Mouse (Mus musculus) CH12.LX (cell line): ENCODE measurements at regions not wholly inside any gene's neighbourhood (a gene's known extent, or its start where the extent isn't known, plus 50 kb on each side); places are given as distances from the start of the nearest gene placed in this dataset.

ENCODE experiments used
- DNase-seq: peaks from one replicate; pipeline ENCODE4 v3.0.0-alpha.2; 2013; ENCODE audit errors: extremely low read depth
- H3K27ac ChIP-seq: 2 replicates; pipeline ENCODE4 v1.5.1; 2012; ENCODE audit warnings: low read depth, mild to moderate bottlenecking, control low read depth, moderate library complexity; ENCODE audit not compliant: insufficient read depth
- H3K27me3 ChIP-seq: replicated peaks from 2 replicates; pipeline ENCODE3; 2012; ENCODE audit warnings: inconsistent platforms
- H3K36me3 ChIP-seq, 2 experiments: replicated peaks in 1 of 2; 2 replicates each; pipeline versions ENCODE3 to v1.6.1; 2012; ENCODE audit warnings: inconsistent platforms in 1 of 2, low read length in 1 of 2, mild to moderate bottlenecking in 1 of 2, mixed read lengths in 1 of 2, moderate library complexity in 1 of 2; ENCODE audit not compliant: control insufficient read depth in 1 of 2, insufficient read depth in 1 of 2
- H3K4me1 ChIP-seq, 2 experiments: 2 replicates each; pipeline ENCODE4 v1.6.1; 2012; ENCODE audit warnings: inconsistent platforms in 1 of 2, moderate library complexity in 1 of 2; ENCODE audit not compliant: insufficient read depth in 2 of 2, control insufficient read depth in 1 of 2
- H3K4me2 ChIP-seq: 2 replicates; pipeline ENCODE4 v1.6.1; 2012; ENCODE audit warnings: low read depth, mild to moderate bottlenecking, control low read depth; ENCODE audit not compliant: poor library complexity, insufficient read depth, severe bottlenecking
- H3K4me3 ChIP-seq, 3 experiments: fragments of 150-350 bp in 1 of 3; sonication (generic) in 1 of 3; replicated peaks in 1 of 3; 2 replicates each; pipeline versions ENCODE3 to v1.5.1; 2011 to 2012; ENCODE audit warnings: low read depth in 2 of 3, low read length in 2 of 3, mild to moderate bottlenecking in 2 of 3, moderate library complexity in 2 of 3, control low read depth in 1 of 3, improper control_type of control experiment in 1 of 3, inconsistent platforms in 1 of 3, mixed read lengths in 1 of 3; ENCODE audit not compliant: poor library complexity in 1 of 3
- H3K79me2 ChIP-seq: replicated peaks from 2 replicates; pipeline ENCODE4 v1.6.1; 2012; ENCODE audit warnings: mild to moderate bottlenecking, moderate library complexity; ENCODE audit not compliant: control insufficient read depth, poor library complexity, insufficient read depth, severe bottlenecking; ENCODE audit errors: extremely low read depth
- H3K9ac ChIP-seq: 2 replicates; pipeline ENCODE4 v1.6.1; 2012; ENCODE audit warnings: low read depth, mild to moderate bottlenecking, control low read depth, moderate library complexity; ENCODE audit not compliant: insufficient read depth
- H3K9me3 ChIP-seq: replicated peaks from 2 replicates; pipeline ENCODE3; 2012; ENCODE audit warnings: low read length, inconsistent platforms, mixed read lengths
- BHLHE40 ChIP-seq: IDR thresholded peaks from 2 replicates; pipeline ENCODE4 v1.6.1; 2011; ENCODE audit warnings: mild to moderate bottlenecking, low read depth, low read length, improper control_type of control experiment
- E2F4 ChIP-seq: IDR thresholded peaks from 2 replicates; pipeline ENCODE4 v1.6.1; 2011; ENCODE audit warnings: low read depth, low read length, improper control_type of control experiment; ENCODE audit not compliant: insufficient replicate concordance
- EP300 ChIP-seq: IDR thresholded peaks from 2 replicates; pipeline ENCODE4 v1.6.1; 2011; ENCODE audit warnings: low read length, improper control_type of control experiment
- GABPA ChIP-seq: IDR thresholded peaks from 2 replicates; pipeline ENCODE4 v1.6.1; 2012; ENCODE audit warnings: low read depth, low read length, improper control_type of control experiment, inconsistent platforms; ENCODE audit not compliant: insufficient replicate concordance
- JUN ChIP-seq: IDR thresholded peaks from 2 replicates; pipeline ENCODE4 v1.6.1; 2011; ENCODE audit warnings: low read depth, mild to moderate bottlenecking, low read length, improper control_type of control experiment, moderate library complexity; ENCODE audit not compliant: insufficient read depth
- KAT2A ChIP-seq: IDR thresholded peaks from 2 replicates; pipeline ENCODE4 v1.6.1; 2012; ENCODE audit warnings: low read length, improper control_type of control experiment, inconsistent platforms; ENCODE audit not compliant: insufficient replicate concordance
- MAFK ChIP-seq: IDR thresholded peaks from 2 replicates; pipeline ENCODE4 v1.6.1; 2011; ENCODE audit warnings: low read length, improper control_type of control experiment; ENCODE audit not compliant: insufficient replicate concordance
- MYC ChIP-seq: IDR thresholded peaks from 2 replicates; pipeline ENCODE4 v1.6.1; 2011; ENCODE audit warnings: low read depth, mild to moderate bottlenecking, improper control_type of control experiment, low read length
- NELFE ChIP-seq: IDR thresholded peaks from 2 replicates; pipeline ENCODE4 v1.6.1; 2011; ENCODE audit warnings: low read depth, low read length, improper control_type of control experiment
- POLR2A ChIP-seq: IDR thresholded peaks from 2 replicates; pipeline ENCODE4 v1.6.1; 2011; ENCODE audit warnings: low read depth, mild to moderate bottlenecking, improper control_type of control experiment, low read length
- SIN3A ChIP-seq: IDR thresholded peaks from 2 replicates; pipeline ENCODE4 v1.6.1; 2012; ENCODE audit warnings: low read length, improper control_type of control experiment, inconsistent platforms
- TBP ChIP-seq: conservative IDR thresholded peaks from 2 replicates; pipeline ENCODE4 v1.6.1; 2011; ENCODE audit warnings: low read depth, low read length, improper control_type of control experiment
- TCF12 ChIP-seq: IDR thresholded peaks from 2 replicates; pipeline ENCODE4 v1.6.1; 2014; ENCODE audit warnings: low read depth, mild to moderate bottlenecking, inconsistent platforms, low read length, improper control_type of control experiment
- UBTF ChIP-seq: IDR thresholded peaks from 2 replicates; pipeline ENCODE4 v1.6.1; 2012; ENCODE audit warnings: low read depth, mild to moderate bottlenecking, inconsistent platforms, low read length, improper control_type of control experiment, moderate library complexity
- dilution Hi-C: fragments of 300-500 bp; cut with MboI; formaldehyde crosslinking; loops from 2 replicates; pipeline ENCODE4 v1.14.3; 2020; ENCODE audit warnings: low sequenced_read_pairs; ENCODE audit not compliant: extremely low pct_unique_long_range_greater_than_20kb, extremely low pct_ligation_motif_present
- in situ Hi-C: fragments of 300-500 bp; cut with MboI; formaldehyde crosslinking; loops from 3 replicates; pipeline ENCODE4 v1.14.3; 2019; ENCODE audit warnings: low sequenced_read_pairs, low pct_ligation_motif_present, low pct_unique_long_range_greater_than_20kb, mixed read lengths

- no peak overlapping the region for H3K9ac ChIP-seq
- H3K36me3 ChIP-seq = no peaks in the 10 kb centered on the region
- H3K27ac ChIP-seq = no peak overlapping the region
- dilution Hi-C loops = no loop called here
- no peak overlapping the region for H3K4me2 ChIP-seq
- H3K4me1 ChIP-seq = no peaks in the 10 kb centered on the region
- in situ Hi-C loops = no loop called here
- TF ChIP-seq MYC = no peak
- TF ChIP-seq BHLHE40 = no peak
- no peak for TF ChIP-seq TCF12
- TF ChIP-seq KAT2A = no peak
- no peak for TF ChIP-seq NELFE
- no peak for TF ChIP-seq E2F4
- no peaks in the 10 kb centered on the region for H3K27me3 ChIP-seq
- no peak for DNase-seq
- H3K79me2 ChIP-seq = no peaks in the 10 kb centered on the region
- H3K4me3 ChIP-seq = no peak overlapping the region
- H3K9me3 ChIP-seq = peaks cover 48% of the 10 kb centered on the region
Measured at GRCm38 (mm10) chr3:56475529-56476527, 292.3 kb upstream of the Nbea start.

GRCm38 (mm10) chr3:56472651-56473050 is 289.1 kb upstream of the Nbea start:
- in situ Hi-C loops (no loop called here), dilution Hi-C loops (no loop called here)
- DNase-seq = no peak
- H3K9me3 ChIP-seq = peaks cover 54% of the 10 kb centered on the region
- H3K79me2 ChIP-seq = no peaks in the 10 kb centered on the region
- no peaks in the 10 kb centered on the region for H3K4me1 ChIP-seq
- no peak overlapping the region for H3K27ac ChIP-seq
- H3K27me3 ChIP-seq = no peaks in the 10 kb centered on the region
- TF ChIP-seq GABPA (no peak), MAFK (no peak), E2F4 (no peak), SIN3A (no peak), POLR2A (no peak), UBTF (no peak), JUN (no peak), EP300 (no peak), KAT2A (no peak), TBP (no peak)
- H3K9ac ChIP-seq = no peak overlapping the region
- no peak overlapping the region for H3K4me3 ChIP-seq
- H3K4me2 ChIP-seq = no peak overlapping the region
- H3K36me3 ChIP-seq = no peaks in the 10 kb centered on the region
